In genomic region chr16:30045615-30046014, GRCm38 (mm10) we compare ENCODE assay signal across 14 mouse cellular contexts. TPM values are rescaled to one million over a fixed set of nuclear protein-coding genes. Genes with fewer than 3 reads are reported as not detected.
DNase-seq lines count a peak whose midpoint lies in the region; ATAC-seq and TF ChIP-seq lines count a peak whose summit lies in the region.
"Had no signal": no experiment of that assay in that cellular context is flagged by ENCODE, and none has a peak within 500 bp of the region (broad histone marks: within the 10 kb centered on the region; RNA-seq: fewer than 3 reads in every experiment).

No protein-coding gene starts in this region.

- H3K4me3 ChIP-seq in ES-Bruce4 (ENCODE audit: low read depth, low read length), result no peak overlapping the region
- H3K4me3 ChIP-seq in intestine, embryonic 14.5 days (ENCODE audit: low read depth, low read length), result no peak overlapping the region
- H3K4me3 ChIP-seq in lung, embryonic 16.5 days (ENCODE audit: low read length), result no peak overlapping the region
- H3K4me3 ChIP-seq: hindbrain, embryonic 12.5 days; limb, embryonic 15.5 days had no signal

- no peak for TF ChIP-seq CTCF in ES-Bruce4 (IDR thresholded peaks at IDR 0.05; ENCODE audit: low read depth, low read length)

- H3K4me2 ChIP-seq in intestine, embryonic 14.5 days (ENCODE audit: low read length), result no peak overlapping the region
- H3K4me2 ChIP-seq in lung, embryonic 16.5 days (ENCODE audit: low read depth, low read length), result no peak overlapping the region
- H3K4me2 ChIP-seq: hindbrain, embryonic 12.5 days; limb, embryonic 15.5 days had no signal

- DNase-seq in intestine, embryonic 14.5 days (ENCODE audit: low spot score), result no peak
- DNase-seq in kidney, postnatal 10 days, result peak; percentile 77
- DNase-seq in B cell, adult 2 months, result no peak
- DNase-seq in right cerebral cortex, adult 2 months (ENCODE audit: low spot score in 2 of 2), result no peak
- DNase-seq in adrenal gland, postnatal 25 days, result no peak
- DNase-seq in adrenal gland, postnatal 14 days, result no peak
- DNase-seq: cerebellum, adult 9-11 months; layer of hippocampus, postnatal 36 days; right cerebral cortex, postnatal 4 days had no signal

- H3K27me3 ChIP-seq in ES-Bruce4 (ENCODE audit: control insufficient read depth, insufficient read depth, low read length, poor library complexity, severe bottlenecking), result no peaks in the 10 kb centered on the region
- H3K27me3 ChIP-seq in intestine, embryonic 14.5 days (replicated peaks; ENCODE audit: control insufficient read depth, insufficient read depth, low read length), result no peaks in the 10 kb centered on the region
- H3K27me3 ChIP-seq in lung, embryonic 16.5 days (ENCODE audit: control insufficient read depth, insufficient read depth, low read depth, low read length), result no peaks in the 10 kb centered on the region

- H3K9me3 ChIP-seq in ES-Bruce4 (replicated peaks; ENCODE audit: control insufficient read depth, insufficient read depth, low read length, poor library complexity, severe bottlenecking), result no peaks in the 10 kb centered on the region
- no peaks in the 10 kb centered on the region for H3K9me3 ChIP-seq in intestine, embryonic 14.5 days (ENCODE audit: control insufficient read depth, low read length)
- no peaks in the 10 kb centered on the region for H3K9me3 ChIP-seq in lung, embryonic 16.5 days (ENCODE audit: control insufficient read depth, low read length)
- H3K9me3 ChIP-seq: hindbrain, embryonic 12.5 days; limb, embryonic 15.5 days had no signal

- TF ChIP-seq EP300 in ES-Bruce4 (IDR thresholded peaks at IDR 0.05; ENCODE audit: insufficient read depth, low read depth, low read length), result peak; percentile 82

- no peak for TF ChIP-seq POLR2A in ES-Bruce4 (IDR thresholded peaks at IDR 0.05; ENCODE audit: insufficient read depth, low read length)

- 0 out of 2 replicates have a peak overlapping the region, but pooled peaks have one; percentile 7 for H3K9ac ChIP-seq in ES-Bruce4 (ENCODE audit: low read depth, poor library complexity, severe bottlenecking)
- H3K9ac ChIP-seq in intestine, embryonic 14.5 days (ENCODE audit: low read length), result no peak overlapping the region
- H3K9ac ChIP-seq in lung, embryonic 16.5 days (ENCODE audit: low read length), result no peak overlapping the region
- H3K9ac ChIP-seq: hindbrain, embryonic 12.5 days; limb, embryonic 15.5 days had no signal

- ATAC-seq in intestine, embryonic 14.5 days (replicated peaks; ENCODE audit: low FRiP score, low TSS enrichment, low read depth), result peak; percentile 88
- ATAC-seq in lung, embryonic 16.5 days (ENCODE audit: low read depth), result peak; percentile 75
- ATAC-seq: midbrain, embryonic 16.5 days had no signal

- H3K36me3 ChIP-seq in ES-Bruce4 (ENCODE audit: control insufficient read depth, insufficient read depth, low read length, poor library complexity, severe bottlenecking), result no peaks in the 10 kb centered on the region
- no peaks in the 10 kb centered on the region for H3K36me3 ChIP-seq in intestine, embryonic 14.5 days (ENCODE audit: control insufficient read depth, insufficient read depth, low read length)
- no peaks in the 10 kb centered on the region for H3K36me3 ChIP-seq in lung, embryonic 16.5 days (ENCODE audit: control insufficient read depth, insufficient read depth, low read length)
- H3K36me3 ChIP-seq: hindbrain, embryonic 12.5 days; limb, embryonic 15.5 days had no signal

- 0 out of 2 replicates have a peak overlapping the region, but pooled peaks have one; percentile 26 for H3K27ac ChIP-seq in ES-Bruce4 (ENCODE audit: insufficient read depth, low read length)
- H3K27ac ChIP-seq in intestine, embryonic 14.5 days (ENCODE audit: low read depth), result 0 out of 2 replicates have a peak overlapping the region, but pooled peaks have one; percentile 24
- peak overlapping the region; percentile 36; the same call in 1 of the 2 replicates for H3K27ac ChIP-seq in lung, embryonic 16.5 days (ENCODE audit: low read length)
- H3K27ac ChIP-seq: hindbrain, embryonic 12.5 days; limb, embryonic 15.5 days had no signal

- peaks cover 7% of the 10 kb centered on the region for H3K4me1 ChIP-seq in ES-Bruce4 (ENCODE audit: control insufficient read depth, insufficient read depth, low read length)
- 0 out of 2 replicates have a peak, but pooled peaks cover 3% of the 10 kb centered on the region for H3K4me1 ChIP-seq in intestine, embryonic 14.5 days (replicated peaks; ENCODE audit: control insufficient read depth, insufficient read depth, low read length)
- H3K4me1 ChIP-seq in lung, embryonic 16.5 days (replicated peaks; ENCODE audit: control insufficient read depth, insufficient read depth, low read length), result no peaks in the 10 kb centered on the region
- H3K4me1 ChIP-seq: hindbrain, embryonic 12.5 days; limb, embryonic 15.5 days had no signal

- 38% methylated on average over 5 of the region's 5 CpGs for WGBS in intestine, embryonic 14.5 days
- WGBS in lung, embryonic 16.5 days, result 28% methylated on average over 5 of the region's 5 CpGs

RNA-seq across cellular contexts. Expression of gene Hes1, which starts 18.6 kb away (rescaled TPM):
- 37.8 and 41.0 TPM in 2 replicates for polyA plus RNA-seq in ES-Bruce4 (2011; ENCODE audit: insufficient read depth, insufficient read length, low read depth, missing spikeins)
- polyA plus RNA-seq in intestine, embryonic 14.5 days (2014; fragmentation: Nextera tagmentation; extraction: Ambion mirVana), result 61.0 and 67.2 TPM in 2 replicates
- polyA plus RNA-seq in lung, embryonic 16.5 days (2015; fragmentation: Nextera tagmentation; extraction: Ambion mirVana), result 37.1 and 40.7 TPM in 2 replicates
- 32.5 and 34.2 TPM in 2 replicates for total RNA-seq in adrenal gland, postnatal 25 days (2021)
- 21.0 and 26.6 TPM in 2 replicates for total RNA-seq in adrenal gland, postnatal 14 days (2021)
